Mouse (Mus musculus) hindbrain, embryonic 12.5 days (tissue): Measurements from ENCODE around the gene Cd68. TPM values are rescaled to one million over a fixed set of nuclear protein-coding genes. Genes with fewer than 3 reads are reported as not detected.

ENCODE experiments used
- ATAC-seq: fragments of 200-750 bp; cut with Nextera tagmentation; 2 replicates; pipeline ENCODE4 v1.8.0; 2017; ENCODE audit warnings: moderate TSS enrichment; ENCODE audit not compliant: low FRiP score
- H3K27ac ChIP-seq: fragments of 300-500 bp; sonication (generic); 2 replicates; pipeline ENCODE4 v1.5.1; 2016; ENCODE audit warnings: mild to moderate bottlenecking
- H3K27me3 ChIP-seq: fragments of 300-500 bp; sonication (generic); 2 replicates; pipeline ENCODE4 v1.6.1; 2016; ENCODE audit warnings: mild to moderate bottlenecking
- H3K36me3 ChIP-seq: fragments of 300-500 bp; sonication (generic); 2 replicates; pipeline ENCODE4 v1.6.1; 2016; ENCODE audit warnings: mild to moderate bottlenecking
- H3K4me1 ChIP-seq: fragments of 300-500 bp; sonication (generic); 2 replicates; pipeline ENCODE4 v1.6.1; 2016
- H3K4me2 ChIP-seq: fragments of 300-500 bp; sonication (generic); replicated peaks from 2 replicates; pipeline ENCODE4 v1.6.1; 2016; ENCODE audit warnings: mild to moderate bottlenecking
- H3K4me3 ChIP-seq: fragments of 300-500 bp; sonication (generic); 2 replicates; pipeline ENCODE4 v1.5.1; 2016; ENCODE audit warnings: mild to moderate bottlenecking
- H3K9ac ChIP-seq: fragments of 300-500 bp; sonication (generic); 2 replicates; pipeline ENCODE4 v1.6.1; 2016; ENCODE audit warnings: mild to moderate bottlenecking, moderate library complexity
- H3K9me3 ChIP-seq: fragments of 300-500 bp; sonication (generic); replicated peaks from 2 replicates; pipeline ENCODE4 v1.6.1; 2016; ENCODE audit warnings: mild to moderate bottlenecking
- WGBS: fragments of 180-500 bp; shearing (Covaris S2); methylation state at CpG from one replicate; pipeline ENCODE4 v1.1.7; 2016; 5-methylcytosine and 5-hydroxymethylcytosine counted together
- polyA plus RNA-seq: library from polyadenylated mRNA; unstranded; fragments of >200 nt; fragmentation: Nextera tagmentation; extraction: Ambion mirVana; gene quantifications from 2 replicates; pipeline ENCODE4 v1.2.1, GENCODE M21; 2016

The Cd68 gene
- polyA plus RNA-seq: 6.9 and 8.2 TPM in 2 replicates

GRCm38 (mm10) chr11:69665961-69666664 is at the start of gene Cd68:
TSS of gene Cd68 (minus strand) at chr11:69666153.
- WGBS: 28% methylated on average over 7 of the region's 7 CpGs
- no peak within 1 kb of the TSS for H3K4me2 ChIP-seq
- H3K4me3 ChIP-seq: no peak within 1 kb of the TSS
- peaks cover 70% of the 10 kb centered on the region for H3K36me3 ChIP-seq
- peaks cover 35% of the 10 kb centered on the region for H3K4me1 ChIP-seq
- H3K27ac ChIP-seq: peak within 1 kb of the TSS; percentile 37; the same call in 1 of the 2 replicates
- no peak for ATAC-seq
- no peaks in the 10 kb centered on the region for H3K9me3 ChIP-seq
- no peak within 1 kb of the TSS for H3K9ac ChIP-seq
- no peaks in the 10 kb centered on the region for H3K27me3 ChIP-seq

GRCm38 (mm10) chr11:69715482-69715881 is 49.5 kb upstream of the Cd68 start:
- Histone ChIP-seq H3K27ac (no peak overlapping the region), H3K4me3 (no peak overlapping the region), H3K36me3 (no peaks in the 10 kb centered on the region), H3K4me2 (no peak overlapping the region), H3K4me1 (peaks cover 12% of the 10 kb centered on the region), H3K9me3 (no peaks in the 10 kb centered on the region), H3K27me3 (0 out of 2 replicates have a peak, but pooled peaks cover 2% of the 10 kb centered on the region), H3K9ac (no peak overlapping the region)
- 52% methylated on average over 9 of the region's 9 CpGs for WGBS
- no peak for ATAC-seq

GRCm38 (mm10) chr11:69714636-69715329 is 48.8 kb upstream of the Cd68 start:
- Histone ChIP-seq H3K27ac (no peak overlapping the region), H3K27me3 (0 out of 2 replicates have a peak, but pooled peaks cover 2% of the 10 kb centered on the region), H3K36me3 (no peaks in the 10 kb centered on the region), H3K9me3 (no peaks in the 10 kb centered on the region), H3K4me2 (no peak overlapping the region), H3K4me3 (no peak overlapping the region), H3K4me1 (peaks cover 12% of the 10 kb centered on the region), H3K9ac (no peak overlapping the region)
- no peak for ATAC-seq
- WGBS: 69% methylated on average over 18 of the region's 18 CpGs

- 74% methylated on average over 20 of the region's 20 CpGs for WGBS
- Histone ChIP-seq H3K9me3 (no peaks in the 10 kb centered on the region), H3K36me3 (no peaks in the 10 kb centered on the region), H3K27me3 (0 out of 2 replicates have a peak, but pooled peaks cover 2% of the 10 kb centered on the region), H3K4me1 (peaks cover 7% of the 10 kb centered on the region), H3K4me2 (no peak overlapping the region), H3K27ac (no peak overlapping the region), H3K9ac (no peak overlapping the region), H3K4me3 (no peak overlapping the region)
- no peak for ATAC-seq
These were observed 47.2 kb upstream of the Cd68 start for GRCm38 (mm10) chr11:69712954-69713672.

GRCm38 (mm10) chr11:69711082-69711481 is 45.1 kb upstream of the Cd68 start:
- H3K9ac ChIP-seq: no peak overlapping the region
- no peak overlapping the region for H3K4me2 ChIP-seq
- H3K4me1 ChIP-seq: peaks cover 5% of the 10 kb centered on the region
- H3K27ac ChIP-seq: no peak overlapping the region
- no peak overlapping the region for H3K4me3 ChIP-seq
- H3K36me3 ChIP-seq: no peaks in the 10 kb centered on the region
- no peaks in the 10 kb centered on the region for H3K9me3 ChIP-seq
- no peak for ATAC-seq
- WGBS: 80% methylated on average over 2 of the region's 2 CpGs
- H3K27me3 ChIP-seq: 0 out of 2 replicates have a peak, but pooled peaks cover 2% of the 10 kb centered on the region

GRCm38 (mm10) chr11:69710470-69710869 is 44.5 kb upstream of the Cd68 start:
- Histone ChIP-seq H3K4me3 (no peak overlapping the region), H3K27ac (no peak overlapping the region), H3K4me1 (no peaks in the 10 kb centered on the region), H3K9me3 (no peaks in the 10 kb centered on the region), H3K36me3 (no peaks in the 10 kb centered on the region), H3K27me3 (0 out of 2 replicates have a peak, but pooled peaks cover 2% of the 10 kb centered on the region), H3K9ac (no peak overlapping the region), H3K4me2 (no peak overlapping the region)
- 69% methylated on average over 3 of the region's 3 CpGs for WGBS
- no peak for ATAC-seq

- Histone ChIP-seq H3K9ac (no peak overlapping the region), H3K4me1 (no peaks in the 10 kb centered on the region), H3K4me2 (no peak overlapping the region), H3K27ac (no peak overlapping the region), H3K27me3 (0 out of 2 replicates have a peak, but pooled peaks cover 2% of the 10 kb centered on the region), H3K4me3 (no peak overlapping the region), H3K9me3 (no peaks in the 10 kb centered on the region), H3K36me3 (no peaks in the 10 kb centered on the region)
- WGBS: 47% methylated on average over 11 of the region's 11 CpGs
- ATAC-seq: no peak
These were observed 43.8 kb upstream of the Cd68 start for GRCm38 (mm10) chr11:69709554-69710446.

- no peak overlapping the region for H3K9ac ChIP-seq
- no peaks in the 10 kb centered on the region for H3K36me3 ChIP-seq
- H3K4me1 ChIP-seq: no peaks in the 10 kb centered on the region
- ATAC-seq: no peak
- no peak overlapping the region for H3K4me2 ChIP-seq
- H3K9me3 ChIP-seq: no peaks in the 10 kb centered on the region
- H3K4me3 ChIP-seq: no peak overlapping the region
- WGBS: 77% methylated on average over 3 of the region's 3 CpGs
- H3K27ac ChIP-seq: no peak overlapping the region
- 0 out of 2 replicates have a peak, but pooled peaks cover 2% of the 10 kb centered on the region for H3K27me3 ChIP-seq
These were observed 42.8 kb upstream of the Cd68 start for GRCm38 (mm10) chr11:69708614-69709265.

- Histone ChIP-seq H3K4me1 (no peaks in the 10 kb centered on the region), H3K36me3 (no peaks in the 10 kb centered on the region), H3K27ac (no peak overlapping the region), H3K4me2 (no peak overlapping the region), H3K4me3 (no peak overlapping the region), H3K27me3 (no peaks in the 10 kb centered on the region), H3K9ac (no peak overlapping the region), H3K9me3 (no peaks in the 10 kb centered on the region)
- ATAC-seq: no peak
- WGBS: 81% methylated on average over 4 of the region's 4 CpGs
These were observed 42.0 kb upstream of the Cd68 start for GRCm38 (mm10) chr11:69707873-69708381.

GRCm38 (mm10) chr11:69707480-69707847 is 41.5 kb upstream of the Cd68 start:
- 84% methylated on average over 4 of the region's 4 CpGs for WGBS
- Histone ChIP-seq H3K4me1 (no peaks in the 10 kb centered on the region), H3K9ac (no peak overlapping the region), H3K36me3 (no peaks in the 10 kb centered on the region), H3K4me2 (no peak overlapping the region), H3K4me3 (no peak overlapping the region), H3K9me3 (no peaks in the 10 kb centered on the region), H3K27me3 (no peaks in the 10 kb centered on the region), H3K27ac (no peak overlapping the region)
- ATAC-seq: no peak
